Mouse (Mus musculus) bone marrow, adult 2 months (tissue): ENCODE results near the gene Eif3d.

ENCODE experiments used
- CTCF ChIP-seq: fragments of 200-500 bp; IDR thresholded peaks from 2 replicates; pipeline ENCODE4 v1.5.1; 2011; ENCODE audit warnings: low read length, control low read depth; ENCODE audit not compliant: control insufficient read depth, insufficient read depth
- POLR2A ChIP-seq: fragments of 200-500 bp; IDR thresholded peaks from 2 replicates; pipeline ENCODE4 v1.6.1; 2011; ENCODE audit warnings: low read depth, mild to moderate bottlenecking, control low read depth, low read length, borderline replicate concordance; ENCODE audit not compliant: control insufficient read depth

DNA sequence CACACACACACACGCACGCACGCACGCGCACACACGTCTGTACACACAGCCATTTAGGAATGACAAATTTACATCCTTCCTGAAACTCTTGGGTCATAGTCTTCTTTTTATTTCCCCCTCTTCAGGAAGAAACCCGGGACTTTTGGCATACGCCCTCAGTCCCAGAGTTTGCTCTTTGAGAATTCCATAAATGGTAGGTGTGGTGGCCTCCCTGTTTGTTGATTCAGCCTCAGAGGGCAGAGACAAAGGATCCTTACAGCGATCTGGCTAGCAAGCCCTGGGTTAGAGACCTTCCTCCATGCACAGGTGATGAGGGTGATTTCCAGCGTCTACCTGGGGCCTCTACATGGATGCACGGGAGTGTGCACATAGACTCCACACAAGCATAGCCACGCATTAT, 51.2 kb downstream of the Eif3d start:
- TF ChIP-seq POLR2A (no peak), CTCF (no peak)
